Mouse (Mus musculus) macrophage (primary cell): ENCODE results near the gene Etfrf1. TPM values are rescaled to one million over a fixed set of nuclear protein-coding genes. Genes with fewer than 3 reads are reported as not detected.

Experiments
- H3K27ac ChIP-seq: fragments of 350-480 bp; formaldehyde crosslinking; 2 replicates; pipeline ENCODE4 v1.9.0; 2021
- H3K36me3 ChIP-seq: fragments of 350-480 bp; formaldehyde crosslinking; 2 replicates; pipeline ENCODE4 v1.9.0; 2021; ENCODE audit errors: inconsistent target
- H3K4me3 ChIP-seq: fragments of 350-480 bp; formaldehyde crosslinking; 2 replicates; pipeline ENCODE4 v1.9.0; 2021; ENCODE audit errors: inconsistent target
- H3K79me2 ChIP-seq: fragments of 350-480 bp; formaldehyde crosslinking; 2 replicates; pipeline ENCODE4 v1.9.0; 2021; ENCODE audit errors: inconsistent target
- WGBS: methylation state at CpG from one replicate; pipeline ENCODE4 v1.1.7; 2026; ENCODE audit warnings: inconsistent platforms; ENCODE audit not compliant: missing documents; 5-methylcytosine and 5-hydroxymethylcytosine counted together
- polyA plus RNA-seq: library from polyadenylated mRNA; stranded (reverse); fragments of 250-400 nt; gene quantifications from 3 replicates; pipeline ENCODE4 v1.2.4, GENCODE M21; 2018; ENCODE audit warnings: inconsistent platforms
- total RNA-seq, 78 experiments: library from RNA; depleted of rRNA; stranded (reverse); fragments of 250-400 nt; gene quantifications; 1 replicate in 9 of 78; 2 replicates in 24 of 78; 3 replicates in 43 of 78; 4 replicates in 2 of 78; pipeline ENCODE4 v1.2.4; 2018; ENCODE audit warnings: inconsistent platforms in 56 of 78

Gene Etfrf1
- total RNA-seq (2018; cell fraction: chromatin; rRNA removed): 10 to 100 TPM in 12 of 26 experiments, 1 to 10 TPM in 14; 1.5 to 29.7 (median 8.7) TPM
- 10 to 100 TPM; 16.8 to 29.1 (median 22.5) TPM for total RNA-seq (2018; cell fraction: cytosol; rRNA removed)
- 10 to 100 TPM in 18 of 26 experiments, 1 to 10 TPM in 8; 5.0 to 35.1 (median 14.1) TPM for total RNA-seq (2018; cell fraction: nucleus; rRNA removed)
- polyA plus RNA-seq: 25.8 to 35.8 TPM (median 27.5 TPM) in 3 replicates

- Histone ChIP-seq H3K4me3 (peak within 1 kb of the TSS; percentile 97), H3K79me2 (peaks cover 6% of the 10 kb centered on the region; the same call in 1 of the 2 replicates), H3K36me3 (no peaks in the 10 kb centered on the region), H3K27ac (peak within 1 kb of the TSS; percentile 76)
- under 1% methylated on average over 32 of the region's 36 CpGs for WGBS
Observed at GRCm38 (mm10) chr6:145210816-145211338, at the start of gene Etfrf1, which contains the start of gene Casc1. Gene Etfrf1 (plus strand): TSS chr6:145211134. Gene Casc1 (minus strand): TSS chr6:145211005.

- 97% methylated on average over 14 of the region's 14 CpGs for WGBS
- Histone ChIP-seq H3K79me2 (no peaks in the 10 kb centered on the region), H3K36me3 (peaks cover 76% of the 10 kb centered on the region), H3K4me3 (no peak overlapping the region), H3K27ac (no peak overlapping the region)
Observed at GRCm38 (mm10) chr6:145171892-145172606, 38.9 kb upstream of the Etfrf1 start.

GRCm38 (mm10) chr6:145173781-145174191 lies 37.1 kb upstream of the Etfrf1 start:
- H3K36me3 ChIP-seq: peaks cover 64% of the 10 kb centered on the region
- no peak overlapping the region for H3K27ac ChIP-seq
- WGBS: 89% methylated on average over 7 of the region's 11 CpGs
- H3K79me2 ChIP-seq: no peaks in the 10 kb centered on the region
- no peak overlapping the region for H3K4me3 ChIP-seq

- H3K4me3 ChIP-seq: no peak overlapping the region
- H3K79me2 ChIP-seq: no peaks in the 10 kb centered on the region
- peaks cover 54% of the 10 kb centered on the region for H3K36me3 ChIP-seq
- WGBS: 91% methylated on average over 9 of the region's 9 CpGs
- no peak overlapping the region for H3K27ac ChIP-seq
Observed at GRCm38 (mm10) chr6:145175571-145175981, 35.4 kb upstream of the Etfrf1 start.

GRCm38 (mm10) chr6:145176474-145176873 lies 34.5 kb upstream of the Etfrf1 start:
- Histone ChIP-seq H3K79me2 (no peaks in the 10 kb centered on the region), H3K27ac (no peak overlapping the region)
- WGBS: 95% methylated on average over 10 of the region's 10 CpGs

DNA sequence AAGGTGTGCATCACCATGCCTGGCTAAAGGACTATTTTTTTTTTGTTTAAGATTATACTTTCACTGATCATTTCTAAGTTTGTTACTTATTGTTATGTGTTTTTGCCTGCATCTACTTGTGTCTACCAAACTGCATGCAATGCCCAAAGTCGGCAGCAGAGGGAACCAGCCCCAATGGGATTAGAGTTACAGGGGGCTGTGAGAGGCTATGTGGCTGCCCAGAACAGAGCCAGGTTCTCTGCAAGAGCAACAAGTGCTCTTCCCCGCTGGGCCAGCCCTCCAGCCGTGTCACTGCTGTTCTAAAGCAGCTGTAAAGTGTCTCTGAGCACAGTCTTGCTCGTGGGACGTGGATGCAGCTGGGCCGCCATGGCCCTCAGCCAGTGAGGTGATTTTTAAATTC lies 31.3 kb upstream of the Etfrf1 start:
- Histone ChIP-seq H3K36me3 (peaks cover 18% of the 10 kb centered on the region), H3K4me3 (no peak overlapping the region), H3K27ac (no peak overlapping the region), H3K79me2 (no peaks in the 10 kb centered on the region)
- 57% methylated on average over 6 of the region's 6 CpGs for WGBS

More at GRCm38 (mm10) chr6:145176474-145176873, 34.5 kb upstream of the Etfrf1 start:
- peaks cover 46% of the 10 kb centered on the region for H3K36me3 ChIP-seq
- H3K4me3 ChIP-seq: no peak overlapping the region

GRCm38 (mm10) chr6:145182044-145182443 lies 28.9 kb upstream of the Etfrf1 start:
- no peak overlapping the region for H3K4me3 ChIP-seq
- WGBS: 87% methylated on average over 8 of the region's 8 CpGs
- no peaks in the 10 kb centered on the region for H3K79me2 ChIP-seq
- no peaks in the 10 kb centered on the region for H3K36me3 ChIP-seq
- H3K27ac ChIP-seq: no peak overlapping the region

- H3K36me3 ChIP-seq: no peaks in the 10 kb centered on the region
- H3K4me3 ChIP-seq: no peak overlapping the region
- H3K27ac ChIP-seq: no peak overlapping the region
- WGBS: 92% methylated on average over 1 of the region's 1 CpGs
- H3K79me2 ChIP-seq: no peaks in the 10 kb centered on the region
Observed at GRCm38 (mm10) chr6:145186096-145186495, 24.8 kb upstream of the Etfrf1 start.

DNA sequence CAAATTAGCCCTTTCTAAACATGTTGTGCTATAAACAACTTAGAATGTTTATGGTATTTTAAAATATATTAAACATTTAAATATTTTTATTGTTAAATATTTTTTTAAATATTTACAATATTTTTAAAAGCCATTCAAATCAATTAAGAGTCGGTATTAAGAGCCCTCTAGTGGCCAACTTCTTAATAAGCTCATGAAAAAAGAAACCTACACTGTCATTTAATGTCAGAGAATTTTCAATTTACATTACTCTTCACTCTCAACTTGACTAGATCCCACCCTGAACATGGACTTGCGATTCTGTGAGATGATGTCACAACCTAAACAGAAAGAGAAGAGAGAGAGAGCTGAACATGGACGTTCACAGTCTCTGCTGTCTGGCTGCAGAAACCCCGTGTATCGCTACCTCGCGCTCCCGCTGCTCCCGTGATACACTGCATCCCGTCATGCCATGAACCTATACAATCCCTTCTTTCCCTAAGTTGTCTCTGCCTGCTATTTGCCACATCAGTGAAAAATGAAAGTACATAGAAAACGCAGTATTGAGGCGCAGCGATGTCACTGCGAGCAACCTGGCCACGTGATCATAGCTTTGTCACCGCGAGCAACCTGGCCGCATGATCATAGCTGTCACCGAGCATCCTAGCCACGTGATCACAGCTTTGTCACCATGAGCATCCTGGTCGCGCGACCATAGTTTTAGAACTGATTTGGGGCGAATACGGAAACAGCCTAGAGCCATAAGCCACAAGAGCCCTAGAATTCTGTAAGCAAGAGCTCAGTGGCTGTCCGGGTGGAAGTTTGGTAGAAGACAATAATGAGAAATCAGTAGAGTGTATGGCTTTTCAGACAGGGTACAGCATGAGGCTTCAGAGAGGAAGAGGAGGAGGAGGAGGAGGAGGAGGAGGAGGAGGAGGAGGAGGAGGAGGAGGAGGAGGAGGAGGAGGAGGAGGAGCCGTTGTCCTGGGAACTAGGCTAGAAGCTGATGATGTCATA lies 23.5 kb upstream of the Etfrf1 start:
- H3K4me3 ChIP-seq: peak overlapping the region; percentile 41
- H3K79me2 ChIP-seq: no peaks in the 10 kb centered on the region
- no peaks in the 10 kb centered on the region for H3K36me3 ChIP-seq
- no peak overlapping the region for H3K27ac ChIP-seq
- WGBS: 45% methylated on average over 25 of the region's 27 CpGs

- WGBS: 87% methylated on average over 3 of the region's 3 CpGs
- Histone ChIP-seq H3K27ac (no peak overlapping the region), H3K4me3 (no peak overlapping the region), H3K79me2 (no peaks in the 10 kb centered on the region), H3K36me3 (no peaks in the 10 kb centered on the region)
Observed at GRCm38 (mm10) chr6:145193038-145193437, 17.9 kb upstream of the Etfrf1 start.

GRCm38 (mm10) chr6:145193446-145193845 lies 17.5 kb upstream of the Etfrf1 start:
- Histone ChIP-seq H3K27ac (no peak overlapping the region), H3K79me2 (no peaks in the 10 kb centered on the region), H3K4me3 (no peak overlapping the region), H3K36me3 (no peaks in the 10 kb centered on the region)
- WGBS: 25% methylated on average over 11 of the region's 11 CpGs

DNA sequence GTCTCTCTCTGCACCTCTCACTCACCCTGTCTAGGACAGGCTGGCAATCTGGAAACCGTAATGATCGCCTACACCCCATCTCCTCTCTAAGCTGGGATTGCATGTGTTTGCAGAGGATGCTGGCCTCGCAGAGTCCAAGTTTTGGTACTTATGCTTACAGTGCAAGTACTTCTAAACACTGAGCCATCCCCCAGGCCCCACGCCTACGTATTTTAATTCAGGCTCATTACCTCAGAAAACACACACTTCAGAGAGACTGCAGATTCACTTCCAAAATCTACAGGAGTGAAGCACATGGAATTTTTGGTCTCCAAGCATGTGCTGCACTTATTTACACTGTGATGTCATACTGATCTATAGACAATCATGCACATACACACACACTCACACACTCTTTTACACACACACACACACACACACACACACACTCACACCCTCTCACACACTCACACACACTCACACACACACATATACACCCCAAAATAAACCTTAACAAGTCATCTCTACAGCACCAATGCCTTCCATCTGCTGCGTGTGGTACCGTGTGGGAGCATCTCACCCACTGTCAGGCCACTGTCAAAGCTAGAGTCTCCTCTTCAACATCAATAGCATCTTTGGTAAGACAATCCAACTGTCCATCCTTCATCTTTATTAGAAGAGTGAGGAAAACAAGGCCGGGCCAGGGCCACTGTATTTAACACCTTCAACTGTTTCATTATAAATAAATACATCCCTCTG lies 12.8 kb upstream of the Etfrf1 start:
- Histone ChIP-seq H3K27ac (no peak overlapping the region), H3K36me3 (no peaks in the 10 kb centered on the region), H3K4me3 (no peak overlapping the region), H3K79me2 (no peaks in the 10 kb centered on the region)
- WGBS: 95% methylated on average over 8 of the region's 8 CpGs

DNA sequence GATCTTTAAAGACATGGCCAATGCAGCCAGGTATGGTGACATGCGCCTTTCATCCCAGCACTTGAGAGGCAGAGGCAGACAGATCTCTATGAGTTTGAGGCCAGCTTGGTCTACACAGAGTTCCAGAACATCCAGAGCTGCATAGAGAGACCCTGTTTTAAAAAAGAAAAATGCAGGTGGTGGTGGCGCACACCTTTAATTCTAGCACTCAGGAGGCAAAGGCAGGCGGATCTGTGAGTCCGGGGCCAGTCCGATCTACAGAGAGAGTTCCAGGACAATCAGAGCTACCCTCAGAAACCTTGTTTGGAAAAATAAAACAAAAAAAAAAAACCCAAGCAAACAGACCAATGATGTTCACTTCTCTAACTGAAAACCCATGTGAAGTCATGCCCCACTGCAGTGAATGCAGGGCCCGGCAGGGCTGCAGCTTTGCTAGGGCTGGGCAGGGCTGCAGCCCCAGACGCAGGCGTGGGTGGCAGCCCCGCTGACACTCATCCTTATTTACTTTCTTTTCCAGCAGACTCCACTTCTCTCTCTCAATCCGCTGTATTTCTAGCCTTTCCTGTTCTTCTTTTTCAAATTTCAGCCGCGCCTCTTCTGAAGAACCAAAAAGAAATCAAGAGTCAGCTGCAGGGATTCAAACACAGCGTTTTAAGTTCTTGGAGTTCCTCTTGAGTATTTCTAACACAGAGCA lies 8.4 kb upstream of the Etfrf1 start:
- Histone ChIP-seq H3K27ac (no peak overlapping the region), H3K36me3 (no peaks in the 10 kb centered on the region), H3K4me3 (no peak overlapping the region), H3K79me2 (no peaks in the 10 kb centered on the region)
- 68% methylated on average over 13 of the region's 13 CpGs for WGBS
